Mouse (Mus musculus) bone marrow, adult 2 months (tissue): ENCODE results near the gene Sh3bgrl2.

Experiments
- CTCF ChIP-seq: fragments of 200-500 bp; IDR thresholded peaks from 2 replicates; pipeline ENCODE4 v1.5.1; 2011; ENCODE audit warnings: low read length, control low read depth; ENCODE audit not compliant: control insufficient read depth, insufficient read depth
- POLR2A ChIP-seq: fragments of 200-500 bp; IDR thresholded peaks from 2 replicates; pipeline ENCODE4 v1.6.1; 2011; ENCODE audit warnings: low read depth, mild to moderate bottlenecking, control low read depth, low read length, borderline replicate concordance; ENCODE audit not compliant: control insufficient read depth

DNA sequence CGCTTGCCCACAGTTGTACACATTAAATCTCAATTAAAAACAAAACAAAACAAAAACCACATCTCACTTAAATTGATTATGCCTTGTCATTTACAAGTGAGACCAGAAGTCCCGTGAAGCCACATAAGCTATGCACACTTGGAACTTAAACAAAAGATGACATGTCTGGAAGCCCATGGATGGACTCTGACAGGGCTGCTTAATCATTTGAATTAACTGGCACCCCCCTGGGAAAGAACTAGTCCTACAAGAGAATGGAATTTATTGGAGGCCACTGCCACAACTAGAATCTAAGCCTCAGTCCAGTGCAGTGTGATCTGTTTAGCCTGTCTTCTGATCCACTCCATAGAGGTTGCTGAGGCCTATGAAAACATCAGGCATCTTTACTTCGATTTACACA, 23.2 kb downstream of the Sh3bgrl2 start:
- TF ChIP-seq CTCF (no peak), POLR2A (no peak)
